Mouse (Mus musculus) olfactory bulb, adult 2 months (tissue): ENCODE measurements at regions not wholly inside any gene's neighbourhood (a gene's known extent, or its start where the extent isn't known, plus 50 kb on each side); places are given as distances from the start of the nearest gene placed in this dataset.

Experiments used
- CTCF ChIP-seq: fragments of 200-500 bp; IDR thresholded peaks from 2 replicates; pipeline ENCODE4 v1.5.1; 2012; ENCODE audit warnings: low read depth, mild to moderate bottlenecking, low read length, moderate library complexity; ENCODE audit not compliant: insufficient read depth
- POLR2A ChIP-seq: fragments of 200-500 bp; IDR thresholded peaks from 2 replicates; pipeline ENCODE4 v1.6.1; 2012; ENCODE audit warnings: mild to moderate bottlenecking, low read depth, low read length, moderate library complexity; ENCODE audit not compliant: insufficient read depth

- no peak for TF ChIP-seq CTCF
- TF ChIP-seq POLR2A: no peak
Measured at GRCm38 (mm10) chr7:36538111-36538510, 159.8 kb upstream of the Tshz3 start.
